In the genomic region with DNA sequence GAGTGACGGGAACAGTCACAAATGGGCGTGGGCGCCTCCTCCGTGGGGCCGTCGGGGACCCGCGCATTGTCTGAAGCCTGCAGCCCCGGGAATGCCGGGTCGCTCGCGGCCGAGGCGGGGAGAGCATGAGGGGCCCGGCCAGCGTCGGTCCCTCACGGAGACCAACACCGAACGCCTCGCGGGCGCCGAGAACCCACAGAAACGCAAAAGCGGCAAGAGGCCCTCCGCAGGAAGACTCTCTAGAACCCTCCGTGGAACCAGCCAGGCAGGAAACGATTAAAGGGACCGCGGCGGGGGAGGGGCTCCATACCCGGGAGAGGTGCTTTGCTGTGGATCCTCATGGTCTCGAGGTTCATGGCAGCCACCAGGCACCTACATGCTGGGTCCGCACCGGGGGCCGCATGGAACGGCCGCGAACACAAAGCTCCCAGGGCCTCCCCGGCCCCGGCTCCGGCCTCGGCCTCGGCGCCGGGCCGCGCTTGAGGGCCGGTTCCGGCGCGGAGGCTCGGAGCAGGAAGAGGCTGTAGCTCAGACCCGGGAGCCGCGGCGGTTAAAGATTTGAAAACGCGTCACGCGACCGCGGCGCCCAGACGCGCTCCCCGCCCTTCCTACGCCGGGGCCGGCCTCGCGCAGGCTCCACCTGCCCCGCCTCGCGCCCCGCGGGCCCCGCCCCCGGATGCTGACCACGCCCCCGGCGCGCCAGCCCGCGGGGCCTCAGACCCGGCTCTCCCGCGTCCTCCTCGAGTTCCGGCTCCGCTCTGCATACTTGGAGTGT, we compare ENCODE assay signal across 8 mouse cellular contexts. TPM values are rescaled to one million over a fixed set of nuclear protein-coding genes. Genes with fewer than 3 reads are reported as not detected.
A peak's percentile ranks its signal among the peaks of the same experiment; 100 is the strongest.
DNase-seq lines count a peak whose midpoint lies in the region; ATAC-seq and TF ChIP-seq lines count a peak whose summit lies in the region.

Gene Dbf4, minus strand, starts transcription at position 560 of the 775 bp plus-strand sequence.
Gene Slc25a40, plus strand, starts transcription at position 694 of the 775 bp plus-strand sequence.

- peak; percentile 52; the same call in 1 of the 2 replicates for TF ChIP-seq POLR2A in olfactory bulb, adult 2 months (IDR thresholded peaks at IDR 0.05; ENCODE audit: insufficient read depth, low read depth, low read length)

- peaks cover 23% of the 10 kb centered on the region; the same call in 1 of the 2 replicates for H3K36me3 ChIP-seq in lung, embryonic 15.5 days

- peak within 1 kb of the TSS; percentile 90 for H3K9ac ChIP-seq in lung, embryonic 15.5 days

- peak within 1 kb of the TSS; percentile 94 for H3K4me3 ChIP-seq in lung, embryonic 15.5 days
- peak within 1 kb of the TSS; percentile 91 for H3K4me3 ChIP-seq in olfactory bulb, adult 2 months (ENCODE audit: insufficient read depth, low read depth, low read length)

- ATAC-seq in hematopoietic stem cell, adult 5-6 weeks (replicated peaks in 1 of 2; ENCODE audit: insufficient read depth in 1 of 2, low FRiP score in 2 of 2, low TSS enrichment in 1 of 2, low read depth in 1 of 2, poor library complexity in 2 of 2, severe bottlenecking in 2 of 2): peak; percentile 87 to 88
- ATAC-seq in lung, embryonic 15.5 days (ENCODE audit: borderline replicate concordance, extremely low read depth, low FRiP score, low TSS enrichment): peak; percentile 98

- peak; percentile 95 for DNase-seq in MN1 (ENCODE audit: low spot score)
- DNase-seq in cerebellum, adult 8-10 months: peak; percentile 87
- DNase-seq in forelimb bud, embryonic 11.5 days (ENCODE audit: low read depth, low spot score): peak; percentile 90
- peak; percentile 73 to 84 for DNase-seq in layer of hippocampus, adult 8-10 months (ENCODE audit: low spot score in 2 of 2)
- DNase-seq in thymus, adult 18-20 months: peak; percentile 87 to 90

- H3K4me2 ChIP-seq in lung, embryonic 15.5 days: peak within 1 kb of the TSS; percentile 69

- peaks cover 9% of the 10 kb centered on the region; the same call in 1 of the 2 replicates for H3K4me1 ChIP-seq in lung, embryonic 15.5 days
- H3K4me1 ChIP-seq in olfactory bulb, adult 2 months (ENCODE audit: control insufficient read depth, insufficient read depth, low read length): peaks cover 3% of the 10 kb centered on the region; the same call in 1 of the 2 replicates

- peak within 1 kb of the TSS; percentile 95 for H3K27ac ChIP-seq in lung, embryonic 15.5 days
- no peak within 1 kb of the TSS for H3K27ac ChIP-seq in olfactory bulb, adult 2 months (ENCODE audit: insufficient read depth, low read depth, low read length)

- H3K27me3 ChIP-seq in lung, embryonic 15.5 days: no peaks in the 10 kb centered on the region

- no peak for TF ChIP-seq CTCF in olfactory bulb, adult 2 months (IDR thresholded peaks at IDR 0.05; ENCODE audit: insufficient read depth, low read depth, low read length)

- H3K9me3 ChIP-seq in lung, embryonic 15.5 days: no peaks in the 10 kb centered on the region

- under 1% methylated on average over 86 of the region's 93 CpGs for WGBS in lung, embryonic 15.5 days
- under 1% methylated on average over 93 of the region's 93 CpGs for WGBS in olfactory bulb, adult 2 months

RNA-seq across cellular contexts. Expression of gene Dbf4, which starts in this region (rescaled TPM):
- total RNA-seq in hematopoietic stem cell, adult 5-6 weeks (2017): 67.7 and 74.9 TPM in 2 replicates
- total RNA-seq in layer of hippocampus, adult 8-10 months (2022): 1 to 10 TPM; 1.7 to 2.9 (median 2.0) TPM
- 46.7 and 47.1 TPM in 2 replicates for polyA plus RNA-seq in lung, embryonic 15.5 days (2015; fragmentation: Nextera tagmentation; extraction: Ambion mirVana)
- not detected in 2 replicates for polyA plus RNA-seq in olfactory bulb, adult 2 months (2012; ENCODE audit: insufficient read depth, insufficient read length, low replicate concordance, missing spikeins)

RNA-seq across cellular contexts. Expression of gene Slc25a40, which starts in this region (rescaled TPM):
- 12.5 and 14.9 TPM in 2 replicates for total RNA-seq in hematopoietic stem cell, adult 5-6 weeks (2017)
- total RNA-seq in layer of hippocampus, adult 8-10 months (2022): 10 to 100 TPM; 10.3 to 13.5 (median 12.2) TPM
- polyA plus RNA-seq in lung, embryonic 15.5 days (2015; fragmentation: Nextera tagmentation; extraction: Ambion mirVana): 11.5 and 12.0 TPM in 2 replicates
- not detected in 2 replicates for polyA plus RNA-seq in olfactory bulb, adult 2 months (2012; ENCODE audit: insufficient read depth, insufficient read length, low replicate concordance, missing spikeins)

Comparison
In these comparisons a context has a peak if more than half of its experiments do, and no peak if none do; other contexts are left out.
1. RNA of gene Dbf4 (total RNA-seq): 67.7 to 74.9 TPM in hematopoietic stem cell, adult 5-6 weeks; 1.7 to 2.9 TPM in layer of hippocampus, adult 8-10 months; every median in the first group is over 10 times any median in the second.
2. RNA of gene Dbf4 (polyA plus RNA-seq): 46.7 to 47.1 TPM in lung, embryonic 15.5 days; not detected in olfactory bulb, adult 2 months; every median in the first group is over 10 times any median in the second.
3. RNA of gene Slc25a40 (polyA plus RNA-seq): 11.5 to 12.0 TPM in lung, embryonic 15.5 days; not detected in olfactory bulb, adult 2 months; every median in the first group is over 10 times any median in the second.
4. Peak in every context shown above with its lines, with median percentiles within 50 percentile points of each other: DNase-seq.